Mouse (Mus musculus) hindbrain, embryonic 10.5 days (tissue): ENCODE data around the gene Metrnl. TPM values are rescaled to one million over a fixed set of nuclear protein-coding genes. Genes with fewer than 3 reads are reported as not detected.
"Not testable (repeated sequence)": the region's sequence is repeated elsewhere in the genome, so short reads cannot be mapped to it uniquely, and the experiment has no call there.

Experiments used
- DNase-seq: peaks from one replicate; pipeline ENCODE4 v3.0.0-alpha.2; 2017; ENCODE audit warnings: low spot score
- H3K27ac ChIP-seq: fragments of 300-500 bp; sonication (generic); 2 replicates; pipeline ENCODE4 v1.5.1; 2016; ENCODE audit warnings: mild to moderate bottlenecking, moderate library complexity
- H3K27me3 ChIP-seq: fragments of 300-500 bp; sonication (generic); 2 replicates; pipeline ENCODE4 v1.6.1; 2016; ENCODE audit warnings: mild to moderate bottlenecking; ENCODE audit not compliant: poor library complexity, insufficient read depth, severe bottlenecking
- H3K36me3 ChIP-seq: fragments of 300-500 bp; sonication (generic); 2 replicates; pipeline ENCODE4 v1.6.1; 2016; ENCODE audit warnings: mild to moderate bottlenecking, moderate library complexity
- H3K4me1 ChIP-seq: fragments of 300-500 bp; sonication (generic); replicated peaks from 2 replicates; pipeline ENCODE4 v1.6.1; 2016; ENCODE audit warnings: mild to moderate bottlenecking
- H3K4me3 ChIP-seq: fragments of 300-500 bp; sonication (generic); 2 replicates; pipeline ENCODE4 v1.5.1; 2016; ENCODE audit warnings: mild to moderate bottlenecking, moderate library complexity
- H3K9me3 ChIP-seq: fragments of 300-500 bp; sonication (generic); 2 replicates; pipeline ENCODE4 v1.6.1; 2016; ENCODE audit warnings: mild to moderate bottlenecking, moderate library complexity
- WGBS: fragments of 180-500 bp; shearing (Covaris S2); methylation state at CpG from one replicate; pipeline ENCODE4 v1.1.7; 2016; 5-methylcytosine and 5-hydroxymethylcytosine counted together
- polyA plus RNA-seq: library from polyadenylated mRNA; unstranded; fragments of >200 nt; fragmentation: Nextera tagmentation; extraction: Ambion mirVana; gene quantifications from 2 replicates; pipeline ENCODE4 v1.2.1, GENCODE M21; 2016

Metrnl gene
- polyA plus RNA-seq, result 22.1 and 33.2 TPM in 2 replicates

DNA sequence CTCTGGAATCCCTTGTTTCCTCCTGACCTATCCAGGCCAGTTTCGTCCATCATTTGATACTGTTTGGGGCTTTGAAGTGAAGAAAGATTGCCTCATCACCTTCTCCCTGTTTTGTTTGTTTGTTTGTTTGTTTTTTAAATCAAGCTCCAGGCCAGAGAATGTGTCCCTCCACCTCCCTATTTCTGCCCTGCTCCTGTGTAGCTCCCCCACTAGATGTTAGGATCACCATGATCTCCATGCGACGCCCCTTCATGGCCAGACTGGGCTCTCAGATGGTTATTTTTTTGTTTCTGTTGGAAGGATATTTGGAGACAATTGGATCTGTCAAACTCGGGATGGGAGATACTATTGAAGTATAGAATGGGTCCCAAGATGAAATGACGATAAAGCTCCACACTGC is at the start of gene Metrnl:
TSS of gene Metrnl (plus strand) at position 301 of the 400 bp plus-strand sequence.
- H3K4me1 ChIP-seq, result peaks cover 25% of the 10 kb centered on the region
- H3K9me3 ChIP-seq, result no peaks in the 10 kb centered on the region
- peak within 1 kb of the TSS; percentile 78 for H3K27ac ChIP-seq
- H3K36me3 ChIP-seq, result no peaks in the 10 kb centered on the region
- WGBS, result 87% methylated on average over 5 of the region's 5 CpGs
- no peak for DNase-seq
- H3K4me3 ChIP-seq, result peak within 1 kb of the TSS; percentile 74
- H3K27me3 ChIP-seq, result peaks cover 56% of the 10 kb centered on the region

GRCm38 (mm10) chr11:121651556-121651955 is 49.8 kb upstream of the Metrnl start:
- no peak for DNase-seq
- H3K27ac ChIP-seq, result no peak overlapping the region
- WGBS, result 96% methylated on average over 9 of the region's 9 CpGs
- H3K36me3 ChIP-seq, result 0 out of 2 replicates have a peak, but pooled peaks cover 3% of the 10 kb centered on the region
- no peaks in the 10 kb centered on the region for H3K27me3 ChIP-seq
- no peaks in the 10 kb centered on the region for H3K4me1 ChIP-seq
- H3K4me3 ChIP-seq, result no peak overlapping the region
- no peaks in the 10 kb centered on the region for H3K9me3 ChIP-seq

DNA sequence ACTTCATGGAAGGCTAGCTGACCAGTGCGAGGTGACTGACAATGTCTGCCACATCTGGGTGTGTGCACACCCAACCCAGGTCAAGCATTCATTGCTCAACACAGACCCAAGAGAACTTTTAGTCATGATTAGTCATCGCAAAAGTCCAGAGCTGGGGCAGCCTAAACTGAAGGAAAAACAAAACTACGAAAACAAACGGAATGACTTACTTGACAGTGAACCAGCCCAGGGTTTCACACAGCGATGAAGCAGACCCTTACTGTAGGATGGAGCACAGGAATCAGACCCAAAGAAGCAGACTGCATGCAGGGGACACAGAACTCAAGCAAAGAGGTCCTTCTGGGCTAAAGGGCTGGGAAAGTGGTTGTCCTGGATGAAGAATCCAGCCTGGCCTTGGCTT is 49.4 kb upstream of the Metrnl start:
- no peaks in the 10 kb centered on the region for H3K9me3 ChIP-seq
- DNase-seq, result no peak
- H3K27me3 ChIP-seq, result no peaks in the 10 kb centered on the region
- no peaks in the 10 kb centered on the region for H3K4me1 ChIP-seq
- H3K36me3 ChIP-seq, result 0 out of 2 replicates have a peak, but pooled peaks cover 3% of the 10 kb centered on the region
- no peak overlapping the region for H3K27ac ChIP-seq
- no peak overlapping the region for H3K4me3 ChIP-seq
- WGBS, result 93% methylated on average over 5 of the region's 5 CpGs

- H3K4me3 ChIP-seq, result no peak overlapping the region
- no peak overlapping the region for H3K27ac ChIP-seq
- WGBS, result 62% methylated on average over 10 of the region's 10 CpGs
- no peaks in the 10 kb centered on the region for H3K9me3 ChIP-seq
- H3K4me1 ChIP-seq, result no peaks in the 10 kb centered on the region
- DNase-seq, result peak; percentile 57
- H3K27me3 ChIP-seq, result no peaks in the 10 kb centered on the region
- 0 out of 2 replicates have a peak, but pooled peaks cover 3% of the 10 kb centered on the region for H3K36me3 ChIP-seq
Observed at GRCm38 (mm10) chr11:121652547-121653305, 48.6 kb upstream of the Metrnl start.

GRCm38 (mm10) chr11:121653631-121654030 is 47.7 kb upstream of the Metrnl start:
- H3K9me3 ChIP-seq, result no peaks in the 10 kb centered on the region
- H3K4me1 ChIP-seq, result no peaks in the 10 kb centered on the region
- H3K4me3 ChIP-seq, result no peak overlapping the region
- no peak for DNase-seq
- no peak overlapping the region for H3K27ac ChIP-seq
- H3K36me3 ChIP-seq, result 0 out of 2 replicates have a peak, but pooled peaks cover 3% of the 10 kb centered on the region
- 80% methylated on average over 4 of the region's 4 CpGs for WGBS
- no peaks in the 10 kb centered on the region for H3K27me3 ChIP-seq

- Histone ChIP-seq H3K9me3 (no peaks in the 10 kb centered on the region), H3K27ac (no peak overlapping the region), H3K4me3 (no peak overlapping the region), H3K27me3 (no peaks in the 10 kb centered on the region), H3K4me1 (no peaks in the 10 kb centered on the region), H3K36me3 (peaks cover 3% of the 10 kb centered on the region; the same call in 1 of the 2 replicates)
- no peak for DNase-seq
- 86% methylated on average over 9 of the region's 9 CpGs for WGBS
Observed at GRCm38 (mm10) chr11:121654406-121654945, 46.9 kb upstream of the Metrnl start.

- Histone ChIP-seq H3K9me3 (no peaks in the 10 kb centered on the region), H3K4me3 (no peak overlapping the region), H3K27ac (no peak overlapping the region), H3K27me3 (no peaks in the 10 kb centered on the region), H3K36me3 (peaks cover 10% of the 10 kb centered on the region; the same call in 1 of the 2 replicates), H3K4me1 (no peaks in the 10 kb centered on the region)
- DNase-seq, result no peak
- 82% methylated on average over 6 of the region's 6 CpGs for WGBS
Observed at GRCm38 (mm10) chr11:121655166-121655806, 46.1 kb upstream of the Metrnl start.

DNA sequence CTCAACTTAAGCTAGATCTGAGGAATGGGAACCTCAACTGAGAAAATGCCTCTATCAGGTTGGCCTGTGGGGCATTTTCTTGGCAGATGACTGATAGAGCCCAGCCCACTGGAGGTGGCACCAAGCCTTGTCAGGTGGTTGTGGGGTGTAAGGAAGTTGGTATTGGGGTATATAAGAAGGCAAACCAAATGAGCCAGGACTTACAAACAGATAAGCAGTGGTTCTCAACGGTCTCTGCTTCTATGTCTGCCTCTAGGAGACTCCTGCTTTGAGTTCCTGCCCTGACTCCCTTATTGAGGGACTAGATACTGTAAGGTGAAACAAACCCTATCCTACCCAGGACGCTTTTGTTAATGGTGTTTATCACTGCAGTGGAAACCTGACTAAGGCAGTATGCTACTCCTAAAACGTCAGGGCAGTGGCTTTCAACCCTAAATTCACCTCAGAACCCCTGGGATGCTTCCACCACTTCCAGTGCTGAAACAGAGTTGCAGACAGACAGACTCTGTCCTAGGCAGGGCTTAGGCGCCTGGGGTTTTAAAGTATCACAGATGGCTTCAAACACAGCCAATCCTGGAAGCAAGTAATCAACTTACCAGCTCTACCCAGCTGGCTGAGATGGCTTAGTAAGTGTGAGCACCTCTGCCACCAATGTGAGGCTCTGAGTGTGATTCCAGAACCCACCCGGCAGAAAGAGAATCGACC is 45.4 kb upstream of the Metrnl start:
- Histone ChIP-seq H3K27ac (no peak overlapping the region), H3K4me1 (no peaks in the 10 kb centered on the region), H3K9me3 (no peaks in the 10 kb centered on the region), H3K27me3 (no peaks in the 10 kb centered on the region), H3K4me3 (no peak overlapping the region), H3K36me3 (peaks cover 15% of the 10 kb centered on the region; the same call in 1 of the 2 replicates)
- 86% methylated on average over 6 of the region's 6 CpGs for WGBS
- DNase-seq, result no peak

DNA sequence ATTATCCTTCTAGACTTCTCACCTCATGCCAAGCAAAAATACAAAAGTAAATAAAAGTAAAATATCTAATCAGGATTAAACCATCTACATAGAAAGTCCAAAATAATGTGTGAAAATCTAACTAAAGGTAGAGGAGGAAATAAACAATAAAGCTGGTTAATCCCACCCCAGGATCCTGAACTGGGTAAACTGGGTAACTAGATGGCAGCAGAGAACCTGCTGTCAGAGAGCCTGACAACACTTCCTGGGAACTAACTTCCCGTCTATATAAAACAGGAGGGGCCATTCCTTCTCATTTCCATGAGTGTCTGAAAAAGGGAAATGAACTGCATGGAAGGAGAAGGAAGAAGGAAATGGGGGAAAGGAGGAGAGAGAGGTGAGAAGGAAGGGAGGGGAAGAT is 43.2 kb upstream of the Metrnl start:
- 64% methylated on average over 1 of the region's 1 CpGs for WGBS
- Histone ChIP-seq H3K27ac (no peak overlapping the region), H3K36me3 (peaks cover 18% of the 10 kb centered on the region; the same call in 1 of the 2 replicates), H3K4me3 (no peak overlapping the region), H3K27me3 (no peaks in the 10 kb centered on the region), H3K9me3 (no peaks in the 10 kb centered on the region), H3K4me1 (no peaks in the 10 kb centered on the region)
- DNase-seq, result no peak

- H3K36me3 ChIP-seq, result peaks cover 27% of the 10 kb centered on the region; the same call in 1 of the 2 replicates
- not testable (repeated sequence) for H3K27me3 ChIP-seq, H3K4me1 ChIP-seq, DNase-seq, H3K27ac ChIP-seq, H3K9me3 ChIP-seq, H3K4me3 ChIP-seq
- 98% methylated on average over 2 of the region's 2 CpGs for WGBS
Observed at GRCm38 (mm10) chr11:121660604-121661003, 40.7 kb upstream of the Metrnl start.

GRCm38 (mm10) chr11:121661116-121661515 is 40.2 kb upstream of the Metrnl start:
- Histone ChIP-seq H3K9me3 (no peaks in the 10 kb centered on the region), H3K4me1 (no peaks in the 10 kb centered on the region), H3K27ac (no peak overlapping the region), H3K36me3 (peaks cover 25% of the 10 kb centered on the region; the same call in 1 of the 2 replicates), H3K27me3 (no peaks in the 10 kb centered on the region), H3K4me3 (no peak overlapping the region)
- DNase-seq, result no peak
- 90% methylated on average over 2 of the region's 2 CpGs for WGBS

DNA sequence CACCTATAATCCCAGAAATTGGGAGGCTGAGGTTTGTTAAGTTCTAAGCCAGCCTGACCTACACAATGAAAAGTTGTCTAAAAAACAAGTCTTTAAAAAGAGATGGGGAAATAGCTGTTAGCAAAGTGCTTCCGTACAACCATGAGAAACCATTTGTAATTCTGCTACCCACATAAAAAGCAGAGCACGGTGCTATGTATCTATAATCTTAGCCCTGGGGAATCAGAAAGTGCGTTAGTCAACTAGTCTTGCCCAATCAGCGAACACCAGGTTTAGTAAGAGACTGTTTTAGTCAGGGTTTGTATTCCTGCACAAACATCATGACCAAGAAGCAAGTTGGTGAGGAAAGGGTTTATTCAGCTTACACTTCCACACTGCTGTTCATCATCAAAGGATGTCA is 33.8 kb upstream of the Metrnl start:
- Histone ChIP-seq H3K27me3 (no peaks in the 10 kb centered on the region), H3K27ac (no peak overlapping the region), H3K36me3 (peaks cover 15% of the 10 kb centered on the region; the same call in 1 of the 2 replicates), H3K4me3 (no peak overlapping the region), H3K9me3 (no peaks in the 10 kb centered on the region), H3K4me1 (peaks cover 12% of the 10 kb centered on the region; the same call in 1 of the 2 replicates)
- whole genome bisulfite sequencing, result 96% methylated on average over 4 of the region's 4 CpGs
- DNase-seq, result no peak
